Comparison of ENCODE assay signal across 9 mouse cellular contexts in genomic region chr17:48031521-48032430, GRCm38 (mm10). TPM values are rescaled to one million over a fixed set of nuclear protein-coding genes. Genes with fewer than 3 reads are reported as not detected.
A peak's percentile ranks its signal among the peaks of the same experiment; 100 is the strongest.
DNase-seq lines count a peak whose midpoint lies in the region; ATAC-seq and TF ChIP-seq lines count a peak whose summit lies in the region.
"Had no signal": no experiment of that assay in that cellular context is flagged by ENCODE, and none has a peak within 500 bp of the region (broad histone marks: within the 10 kb centered on the region; RNA-seq: fewer than 3 reads in every experiment).

No protein-coding gene starts in this region.

- TF ChIP-seq CTCF in forebrain, postnatal 0 days (IDR thresholded peaks at IDR 0.05; ENCODE audit: low read depth), result peak; percentile 61
- TF ChIP-seq CTCF in cerebellum, adult 2 months (IDR thresholded peaks at IDR 0.05; ENCODE audit: borderline replicate concordance, insufficient read depth, low read depth, low read length), result no peak

- intact Hi-C loops in heart, postnatal 36 days (cut with DNase I), result no loop called here

- H3K27ac ChIP-seq in heart, embryonic 11.5 days (ENCODE audit: low read depth, low read length), result 0 out of 2 replicates have a peak overlapping the region, but pooled peaks have one; percentile 16
- no peak overlapping the region for H3K27ac ChIP-seq in forebrain, postnatal 0 days (ENCODE audit: low read depth, low read length)
- peak overlapping the region; percentile 81 for H3K27ac ChIP-seq in limb, embryonic 15.5 days
- H3K27ac ChIP-seq in midbrain, embryonic 16.5 days (ENCODE audit: low read length), result no peak overlapping the region
- no peak overlapping the region for H3K27ac ChIP-seq in cerebellum, adult 2 months (ENCODE audit: insufficient read depth, low read length)

- H3K4me2 ChIP-seq in heart, embryonic 11.5 days, result peak overlapping the region; percentile 97
- peak overlapping the region; percentile 54 for H3K4me2 ChIP-seq in forebrain, postnatal 0 days (ENCODE audit: low read depth)
- peak overlapping the region; percentile 72 for H3K4me2 ChIP-seq in limb, embryonic 15.5 days
- H3K4me2 ChIP-seq in midbrain, embryonic 16.5 days (ENCODE audit: low read length), result peak overlapping the region; percentile 69

- no peak for DNase-seq in heart, postnatal 36 days
- peak; percentile 84 for DNase-seq in R1 (ENCODE audit: low read depth, low spot score)
- DNase-seq in forebrain, postnatal 0 days, result peak; percentile 69
- no peak for DNase-seq in frontal cortex, adult 2 months (ENCODE audit: extremely low spot score in 1 of 2, low spot score in 1 of 2)
- no peak for DNase-seq in cerebellum, adult 2 months

- no peaks in the 10 kb centered on the region for H3K9me3 ChIP-seq in heart, embryonic 11.5 days (replicated peaks; ENCODE audit: control insufficient read depth, low read length)
- no peaks in the 10 kb centered on the region for H3K9me3 ChIP-seq in forebrain, postnatal 0 days (ENCODE audit: low read length)
- H3K9me3 ChIP-seq in limb, embryonic 15.5 days, result no peaks in the 10 kb centered on the region
- H3K9me3 ChIP-seq in midbrain, embryonic 16.5 days (replicated peaks; ENCODE audit: control insufficient read depth, low read length, poor library complexity, severe bottlenecking), result no peaks in the 10 kb centered on the region

- H3K9ac ChIP-seq in heart, embryonic 11.5 days (ENCODE audit: low read depth, low read length), result peak overlapping the region; percentile 70
- H3K9ac ChIP-seq in forebrain, postnatal 0 days, result peak overlapping the region; percentile 50
- H3K9ac ChIP-seq in limb, embryonic 15.5 days, result peak overlapping the region; percentile 31; the same call in 1 of the 2 replicates
- peak overlapping the region; percentile 68 for H3K9ac ChIP-seq in midbrain, embryonic 16.5 days (ENCODE audit: low read depth, low read length)

- peak; percentile 66 for ATAC-seq in heart, embryonic 11.5 days (replicated peaks; ENCODE audit: insufficient number of reproducible peaks, low FRiP score, low TSS enrichment)
- peak; percentile 80 for ATAC-seq in forebrain, postnatal 0 days
- peak; percentile 78 for ATAC-seq in limb, embryonic 15.5 days (ENCODE audit: insufficient number of reproducible peaks, low FRiP score, low TSS enrichment, low read depth)
- peak; percentile 52 for ATAC-seq in midbrain, embryonic 16.5 days

- H3K4me1 ChIP-seq in heart, embryonic 11.5 days (ENCODE audit: control insufficient read depth, insufficient read depth, low read length), result peaks cover 38% of the 10 kb centered on the region
- peaks cover 17% of the 10 kb centered on the region; the same call in 1 of the 2 replicates for H3K4me1 ChIP-seq in forebrain, postnatal 0 days (ENCODE audit: insufficient read depth)
- peaks cover 48% of the 10 kb centered on the region for H3K4me1 ChIP-seq in limb, embryonic 15.5 days
- H3K4me1 ChIP-seq in midbrain, embryonic 16.5 days (ENCODE audit: control insufficient read depth, insufficient read depth, low read length), result peaks cover 16% of the 10 kb centered on the region
- H3K4me1 ChIP-seq in cerebellum, adult 2 months (ENCODE audit: control insufficient read depth, insufficient read depth, low read length), result no peaks in the 10 kb centered on the region

- WGBS in heart, embryonic 11.5 days (ENCODE audit: insufficient replicate concordance), result 6% methylated on average over 42 of the region's 42 CpGs
- WGBS in forebrain, postnatal 0 days, result 7% methylated on average over 40 of the region's 42 CpGs
- WGBS in limb, embryonic 15.5 days, result 6% methylated on average over 42 of the region's 42 CpGs
- 7% methylated on average over 30 of the region's 42 CpGs for WGBS in midbrain, embryonic 16.5 days
- WGBS in cerebellum, adult 2 months, result 17% methylated on average over 42 of the region's 42 CpGs

- no peaks in the 10 kb centered on the region for H3K27me3 ChIP-seq in heart, embryonic 11.5 days (ENCODE audit: control insufficient read depth, insufficient read depth, low read length)
- H3K27me3 ChIP-seq in forebrain, postnatal 0 days (ENCODE audit: insufficient read depth, low read length), result no peaks in the 10 kb centered on the region
- H3K27me3 ChIP-seq in limb, embryonic 15.5 days, result no peaks in the 10 kb centered on the region; the same call in 1 of the 2 replicates
- peaks cover 6% of the 10 kb centered on the region for H3K27me3 ChIP-seq in midbrain, embryonic 16.5 days (ENCODE audit: control insufficient read depth, insufficient read depth, low read depth, low read length)
- peaks cover 2% of the 10 kb centered on the region; the same call in 1 of the 2 replicates for H3K27me3 ChIP-seq in cerebellum, adult 2 months (ENCODE audit: control insufficient read depth, insufficient read depth, low read length)

- no peaks in the 10 kb centered on the region for H3K36me3 ChIP-seq in heart, embryonic 11.5 days (ENCODE audit: control insufficient read depth, insufficient read depth, low read length)
- no peaks in the 10 kb centered on the region for H3K36me3 ChIP-seq in forebrain, postnatal 0 days (ENCODE audit: insufficient read depth)
- no peaks in the 10 kb centered on the region for H3K36me3 ChIP-seq in limb, embryonic 15.5 days
- H3K36me3 ChIP-seq in midbrain, embryonic 16.5 days (ENCODE audit: control insufficient read depth, insufficient read depth, low read length), result no peaks in the 10 kb centered on the region

- peak overlapping the region; percentile 47 for H3K4me3 ChIP-seq in heart, embryonic 11.5 days (ENCODE audit: low read depth, low read length)
- H3K4me3 ChIP-seq in forebrain, postnatal 0 days (ENCODE audit: low read depth, low read length), result peak overlapping the region; percentile 30
- H3K4me3 ChIP-seq in limb, embryonic 15.5 days, result peak overlapping the region; percentile 30
- peak overlapping the region; percentile 31 for H3K4me3 ChIP-seq in midbrain, embryonic 16.5 days (ENCODE audit: low read depth, low read length)
- H3K4me3 ChIP-seq in cerebellum, adult 2 months (replicated peaks; ENCODE audit: insufficient read depth, low read depth, low read length), result no peak overlapping the region

- TF ChIP-seq POLR2A in cerebellum, adult 2 months (IDR thresholded peaks at IDR 0.05; ENCODE audit: borderline replicate concordance, insufficient read depth, low read length), result no peak

RNA-seq across cellular contexts. Expression of gene 1700122O11Rik, which starts 6.3 kb away (rescaled TPM):
- not detected in 2 replicates for polyA plus RNA-seq in heart, embryonic 11.5 days (2014; fragmentation: Nextera tagmentation; extraction: Ambion mirVana)
- not detected for total RNA-seq in heart, postnatal 36 days (2021)
- total RNA-seq in forebrain, postnatal 0 days (2014; rRNA removed), result not detected in 2 replicates
- polyA plus RNA-seq in forebrain, postnatal 0 days (2015; fragmentation: Nextera tagmentation; extraction: Ambion mirVana), result not detected in 2 replicates
- not detected in 2 replicates for polyA plus RNA-seq in limb, embryonic 15.5 days (2015; fragmentation: Nextera tagmentation; extraction: Ambion mirVana)
- polyA plus RNA-seq in midbrain, embryonic 16.5 days (2015; fragmentation: Nextera tagmentation; extraction: Ambion mirVana), result not detected in 2 replicates
- polyA plus RNA-seq in frontal cortex, adult 2 months (2012; rRNA removed), result not detected in 2 replicates
- polyA plus RNA-seq in cerebellum, adult 2 months (2012; rRNA removed), result not detected in 2 replicates
- total RNA-seq: left cerebral cortex, postnatal 10 days had no signal

RNA-seq across cellular contexts. Expression of gene 1700067P10Rik, which starts 57.3 kb away (rescaled TPM):
- not detected in 2 replicates for polyA plus RNA-seq in heart, embryonic 11.5 days (2014; fragmentation: Nextera tagmentation; extraction: Ambion mirVana)
- not detected for total RNA-seq in heart, postnatal 36 days (2021)
- not detected in 2 replicates for total RNA-seq in forebrain, postnatal 0 days (2014; rRNA removed)
- not detected in 2 replicates for polyA plus RNA-seq in forebrain, postnatal 0 days (2015; fragmentation: Nextera tagmentation; extraction: Ambion mirVana)
- polyA plus RNA-seq in limb, embryonic 15.5 days (2015; fragmentation: Nextera tagmentation; extraction: Ambion mirVana), result not detected in 2 replicates
- polyA plus RNA-seq in midbrain, embryonic 16.5 days (2015; fragmentation: Nextera tagmentation; extraction: Ambion mirVana), result not detected in 2 replicates
- polyA plus RNA-seq in frontal cortex, adult 2 months (2012; rRNA removed), result 0.15 and 0.42 TPM in 2 replicates
- polyA plus RNA-seq in cerebellum, adult 2 months (2012; rRNA removed), result 0.13 TPM in 2 replicates
- total RNA-seq: left cerebral cortex, postnatal 10 days had no signal

Comparison
In these comparisons a context has a peak if more than half of its experiments do, and no peak if none do; other contexts are left out.
1. H3K27ac ChIP-seq: peak in heart, embryonic 11.5 days (single experiment) and limb, embryonic 15.5 days (single experiment); none in forebrain, postnatal 0 days (single experiment), midbrain, embryonic 16.5 days (single experiment) and cerebellum, adult 2 months (single experiment).
2. DNase-seq: peak in R1 (single experiment) and forebrain, postnatal 0 days (single experiment); none in heart, postnatal 36 days (0 of 2), frontal cortex, adult 2 months (0 of 2) and cerebellum, adult 2 months (0 of 2).
3. Peak in every context shown above with its lines, with median percentiles within 50 percentile points of each other: ATAC-seq, H3K4me2 ChIP-seq and H3K9ac ChIP-seq.